Mouse (Mus musculus) left cerebral cortex, postnatal 4 days (tissue): ENCODE measurements at regions not wholly inside any gene's neighbourhood (a gene's known extent, or its start where the extent isn't known, plus 50 kb on each side); places are given as distances from the start of the nearest gene placed in this dataset.
"Not testable (repeated sequence)": the region's sequence is repeated elsewhere in the genome, so short reads cannot be mapped to it uniquely, and the experiment has no call there.

ENCODE experiments used
- DNase-seq: peaks from one replicate; pipeline ENCODE4 v3.0.0-alpha.2; 2022
- intact Hi-C: fragments of 180-260 bp; cut with DNase I; formaldehyde crosslinking; loops from one replicate; pipeline ENCODE4 v1.15.1; 2025

- intact Hi-C loops, DNase-seq: not testable (repeated sequence)
Measured at GRCm38 (mm10) chr6:3201507-3201906, 197.9 kb downstream of the Samd9l start.

DNA sequence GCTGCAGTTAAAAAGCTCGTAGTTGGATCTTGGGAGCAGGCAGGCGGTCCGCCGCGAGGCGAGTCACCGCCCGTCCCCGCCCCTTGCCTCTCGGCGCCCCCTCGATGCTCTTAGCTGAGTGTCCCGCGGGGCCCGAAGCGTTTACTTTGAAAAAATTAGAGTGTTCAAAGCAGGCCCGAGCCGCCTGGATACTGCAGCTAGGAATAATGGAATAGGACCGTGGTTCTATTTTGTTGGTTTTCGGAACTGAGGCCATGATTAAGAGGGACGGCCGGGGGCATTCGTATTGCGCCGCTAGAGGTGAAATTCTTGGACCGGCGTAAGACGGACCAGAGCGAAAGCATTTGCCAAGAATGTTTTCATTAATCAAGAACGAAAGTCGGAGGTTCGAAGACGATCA, 198.3 kb downstream of the Samd9l start:
- no peak for DNase-seq
- intact Hi-C loops, result no loop called here

GRCm38 (mm10) chr6:3200586-3200985, 198.8 kb downstream of the Samd9l start:
- DNase-seq, result peak; percentile 48
- intact Hi-C loops, result not testable (repeated sequence)

DNA sequence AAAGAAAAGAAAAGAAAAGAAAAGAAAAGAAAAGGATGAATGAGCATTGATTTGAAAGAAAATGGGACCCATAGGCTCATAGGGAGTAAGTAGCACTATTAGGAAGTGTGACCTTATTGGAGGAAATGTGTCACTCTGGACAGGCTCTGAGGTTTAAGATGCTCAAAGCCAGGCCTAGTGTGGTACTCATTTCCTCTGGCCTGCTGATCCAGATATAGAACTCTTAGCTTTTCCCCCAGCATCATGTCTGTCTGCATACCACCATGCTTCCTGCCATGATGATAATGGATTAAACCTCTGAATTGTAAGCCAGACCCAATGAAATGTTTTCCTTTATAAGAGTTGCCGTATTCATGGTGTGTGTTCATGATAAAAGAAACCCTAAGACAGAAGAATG, 206.9 kb downstream of the Samd9l start:
- intact Hi-C loops, DNase-seq: not testable (repeated sequence)

DNA sequence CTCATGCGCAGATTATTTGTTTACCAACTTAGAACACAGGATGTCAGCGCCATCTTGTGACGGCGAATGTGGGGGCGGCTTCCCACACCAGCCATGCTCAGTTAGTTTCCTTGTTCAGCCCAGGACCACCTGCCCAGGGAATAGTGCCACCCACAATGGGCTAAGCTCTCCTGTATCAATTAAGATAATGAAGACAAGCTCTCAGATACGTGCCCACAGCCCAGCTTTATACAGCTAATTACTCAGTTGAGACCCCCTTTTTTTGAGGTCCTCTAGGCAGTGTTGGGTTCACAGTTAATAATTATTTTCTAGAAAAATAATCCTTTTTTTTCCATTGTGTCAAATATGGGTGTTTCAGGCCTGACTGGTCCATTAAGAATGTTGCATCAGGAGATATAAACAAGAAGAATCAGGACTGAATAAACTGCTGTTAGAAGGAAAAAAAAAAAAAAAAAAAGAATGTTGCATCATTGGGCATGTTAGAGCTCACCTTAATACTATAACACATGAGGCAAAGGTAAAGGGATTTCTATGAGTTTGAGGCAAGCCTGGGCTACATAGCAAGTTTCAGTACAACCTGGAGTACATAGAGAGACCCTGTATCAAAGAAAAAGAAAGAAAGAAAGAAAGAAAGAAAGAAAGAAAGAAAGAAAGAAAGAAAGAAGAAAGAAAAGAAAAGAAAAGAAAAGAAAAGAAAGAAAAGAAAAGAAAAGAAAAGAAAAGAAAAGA, 207.5 kb downstream of the Samd9l start:
- intact Hi-C loops, DNase-seq: not testable (repeated sequence)

DNA sequence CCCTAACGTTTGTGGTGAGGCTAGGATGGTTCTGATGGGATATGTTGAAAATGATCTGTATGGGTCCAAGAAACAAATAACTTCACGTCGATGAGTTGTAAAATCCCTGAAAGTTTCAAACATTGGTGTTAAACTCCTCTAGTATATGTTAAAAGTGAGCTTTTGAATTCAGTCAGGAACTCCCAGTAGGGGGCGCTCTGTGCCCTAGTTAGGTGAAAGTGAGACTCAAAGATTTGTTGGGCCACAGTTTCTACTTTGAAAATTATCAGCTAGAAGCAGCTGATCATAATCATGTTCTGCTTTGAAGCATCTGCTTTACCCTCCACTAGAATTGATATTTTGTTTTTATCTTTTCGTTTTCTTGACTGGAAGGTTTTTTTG, 215.6 kb downstream of the Samd9l start:
- DNase-seq, result peak; percentile 61
- intact Hi-C loops, result no loop called here

GRCm38 (mm10) chr6:3182889-3183818, 216.2 kb downstream of the Samd9l start:
- DNase-seq, result peak; percentile 17
- intact Hi-C loops, result no loop called here

DNA sequence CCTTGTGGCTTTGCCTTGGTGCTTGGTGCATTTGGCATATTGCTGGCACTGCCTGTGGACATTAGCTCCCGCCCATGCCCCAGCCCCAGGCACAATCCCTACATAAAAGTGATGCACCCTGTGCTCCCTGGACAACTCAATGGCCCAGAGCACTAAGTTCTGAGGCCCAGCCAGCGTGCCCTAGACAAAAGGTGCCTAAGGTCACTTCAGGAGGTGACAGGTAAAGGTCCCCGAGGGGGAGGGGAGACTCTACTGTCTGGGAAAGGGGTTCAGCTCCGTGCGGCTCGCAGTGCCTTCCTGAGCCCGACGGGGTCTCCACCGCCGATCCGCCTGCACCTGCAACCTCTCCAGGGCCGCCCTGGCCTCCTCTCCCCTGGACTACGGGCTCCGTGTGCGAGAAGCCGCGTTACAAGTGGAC, 216.9 kb downstream of the Samd9l start:
- intact Hi-C loops, DNase-seq: not testable (repeated sequence)

DNA sequence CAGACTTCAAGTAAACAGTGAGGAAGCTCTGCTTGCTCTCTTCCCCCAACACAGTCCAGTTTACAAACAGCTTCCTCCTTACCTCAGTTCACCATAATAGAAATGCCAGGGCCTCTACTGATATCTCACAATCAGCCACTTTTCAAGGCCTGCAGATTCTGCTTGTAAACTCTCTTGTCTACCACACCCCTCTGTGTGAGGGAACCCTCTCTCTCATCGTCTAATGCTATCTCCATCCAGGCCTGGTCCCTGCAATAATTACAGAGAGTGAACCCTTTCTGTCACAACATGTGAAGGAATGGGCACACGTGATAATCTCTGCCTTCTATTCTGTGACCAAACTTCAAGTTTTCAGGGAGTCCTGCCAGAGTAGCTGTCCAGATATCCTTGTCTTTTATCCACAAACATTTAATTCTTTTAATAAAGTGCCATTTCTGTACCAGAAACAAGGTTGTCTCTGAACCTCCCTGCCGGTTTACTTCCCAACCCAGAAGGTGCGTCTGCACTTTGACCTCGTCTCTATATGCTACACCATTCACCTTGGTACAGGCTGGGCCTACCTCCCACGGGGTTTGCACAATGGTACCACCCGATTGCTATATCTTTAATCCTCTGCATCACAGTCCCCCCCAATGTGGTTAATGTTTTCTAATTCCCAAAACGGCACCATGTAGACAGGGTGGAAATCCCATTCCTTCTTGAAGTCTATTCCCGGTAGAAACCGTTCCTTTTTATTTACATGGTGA, 219.6 kb downstream of the Samd9l start:
- intact Hi-C loops, DNase-seq: not testable (repeated sequence)

DNA sequence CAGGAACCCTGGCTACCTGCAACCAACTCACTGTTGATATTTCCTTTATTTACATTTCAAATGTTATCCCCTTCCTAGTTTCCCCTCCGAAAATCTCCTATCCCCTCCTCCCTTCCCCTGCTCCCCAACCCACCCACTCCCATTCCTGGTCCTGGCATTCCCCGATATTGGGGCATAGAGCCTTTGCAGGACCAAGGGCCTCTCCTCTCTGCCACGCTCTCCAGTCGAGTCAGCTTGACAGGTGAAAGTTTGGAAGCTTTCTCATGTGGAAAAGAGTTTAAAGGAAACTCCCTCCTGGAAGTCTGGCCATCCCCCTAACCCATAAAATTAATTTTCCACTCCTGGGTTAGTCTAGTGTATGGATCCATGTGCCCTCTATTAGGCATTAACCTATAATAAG, 229.9 kb downstream of the Samd9l start:
- DNase-seq, intact Hi-C loops: not testable (repeated sequence)

DNA sequence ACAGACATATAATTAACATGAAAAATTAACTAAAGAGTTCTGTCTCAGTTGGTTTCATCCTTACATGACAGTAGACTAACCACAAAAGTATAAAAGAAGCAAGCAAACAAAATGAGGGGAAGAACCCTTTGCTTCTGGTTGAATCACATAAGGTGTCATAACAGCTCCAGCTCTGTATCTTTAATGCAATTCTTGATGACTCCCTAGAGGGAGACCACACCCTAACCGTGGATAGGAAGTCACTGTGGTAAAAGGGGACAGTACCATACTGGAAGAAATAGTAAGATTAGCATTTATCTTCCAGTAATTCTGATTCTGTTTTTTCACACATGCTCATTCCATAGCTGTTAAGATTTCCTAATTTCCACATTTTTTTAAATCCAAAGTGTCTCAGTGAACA, 233.2 kb downstream of the Samd9l start:
- DNase-seq, intact Hi-C loops: not testable (repeated sequence)

GRCm38 (mm10) chr6:3151901-3152300, 247.5 kb downstream of the Samd9l start:
- intact Hi-C loops, DNase-seq: not testable (repeated sequence)

GRCm38 (mm10) chr6:3137823-3138222, 261.5 kb downstream of the Samd9l start:
- DNase-seq, result peak; percentile 9
- intact Hi-C loops, result not testable (repeated sequence)

GRCm38 (mm10) chr6:3133763-3134162, 265.6 kb downstream of the Samd9l start:
- intact Hi-C loops, DNase-seq: not testable (repeated sequence)

DNA sequence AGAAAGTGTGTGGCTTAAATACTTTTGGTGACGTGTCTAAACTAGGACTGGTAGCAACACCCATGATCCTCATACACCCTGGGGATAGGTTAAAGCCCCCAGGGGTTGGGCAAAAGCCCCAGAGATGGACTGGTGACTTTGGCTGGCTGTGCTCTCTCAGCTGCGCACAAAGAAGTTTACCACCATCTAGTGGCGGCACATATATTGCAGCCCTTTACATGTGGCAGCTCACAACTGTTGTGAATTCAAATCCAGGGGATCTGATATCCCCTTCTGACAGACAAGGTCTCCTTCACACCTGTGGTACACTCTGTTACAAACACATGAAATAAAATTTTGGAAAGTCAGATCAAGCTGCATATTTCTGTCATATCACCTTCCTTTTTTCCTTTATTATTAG, 283.1 kb downstream of the Samd9l start:
- intact Hi-C loops, DNase-seq: not testable (repeated sequence)
